ENCODE assay signal across 19 mouse cellular contexts in the genomic region with DNA sequence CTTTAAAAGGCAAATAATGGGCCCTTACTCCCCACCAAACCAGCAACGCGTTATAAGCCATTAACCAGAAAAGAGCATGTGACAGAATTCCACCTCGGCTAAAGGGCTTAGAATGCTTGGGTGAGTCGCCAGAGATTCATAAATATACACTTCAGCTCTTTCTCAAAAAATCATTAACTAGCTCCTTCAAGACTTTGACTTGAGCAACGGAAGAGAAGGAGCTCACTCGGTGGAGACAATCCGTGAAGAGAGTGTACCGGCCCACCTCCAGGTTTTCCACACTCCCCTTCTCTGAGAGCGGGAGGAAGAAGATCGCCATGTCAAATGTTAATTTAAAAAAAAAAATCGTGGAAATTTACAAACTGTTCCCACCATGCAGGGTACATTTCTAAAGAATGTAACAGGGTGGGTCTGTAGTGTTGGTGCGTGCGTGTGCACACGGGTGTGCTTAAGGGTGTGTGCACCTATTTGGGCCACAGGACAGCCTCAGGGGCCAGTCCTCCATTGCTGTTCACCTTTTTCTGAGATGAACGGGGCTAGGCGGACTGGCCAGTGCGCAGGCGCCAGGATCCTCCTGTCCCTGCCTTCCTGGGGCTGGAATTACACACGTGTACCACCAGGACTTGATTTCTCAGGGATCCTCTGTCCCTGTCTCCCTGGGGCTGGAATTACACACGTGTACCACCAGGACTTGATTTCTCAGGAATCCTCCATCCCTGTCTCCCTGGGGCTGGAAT. TPM values are rescaled to one million over a fixed set of nuclear protein-coding genes. Genes with fewer than 3 reads are reported as not detected.
DNase-seq lines count a peak whose midpoint lies in the region; ATAC-seq and TF ChIP-seq lines count a peak whose summit lies in the region.
"Had no signal": no experiment of that assay in that cellular context is flagged by ENCODE, and none has a peak within 500 bp of the region (broad histone marks: within the 10 kb centered on the region; RNA-seq: fewer than 3 reads in every experiment).

No protein-coding gene starts in this region.

- no peaks in the 10 kb centered on the region for H3K36me3 ChIP-seq in lung, embryonic 14.5 days (ENCODE audit: insufficient read depth)
- H3K36me3 ChIP-seq in kidney, postnatal 0 days (ENCODE audit: insufficient read depth, low read length), result no peaks in the 10 kb centered on the region
- H3K36me3 ChIP-seq in stomach, embryonic 15.5 days, result no peaks in the 10 kb centered on the region
- H3K36me3 ChIP-seq: forebrain, embryonic 15.5 days; heart, embryonic 12.5 days; limb, embryonic 10.5 days; liver, embryonic 12.5 days; midbrain, embryonic 13.5 days had no signal

- H3K9me3 ChIP-seq in lung, embryonic 14.5 days (ENCODE audit: low read depth, low read length), result no peaks in the 10 kb centered on the region
- H3K9me3 ChIP-seq in kidney, postnatal 0 days (replicated peaks; ENCODE audit: low read length), result no peaks in the 10 kb centered on the region
- H3K9me3 ChIP-seq in stomach, embryonic 15.5 days, result no peaks in the 10 kb centered on the region
- H3K9me3 ChIP-seq: forebrain, embryonic 15.5 days; heart, embryonic 12.5 days; limb, embryonic 10.5 days; liver, embryonic 12.5 days; midbrain, embryonic 13.5 days had no signal

- H3K4me2 ChIP-seq in lung, embryonic 14.5 days, result no peak overlapping the region
- peak overlapping the region; percentile 21; the same call in 1 of the 2 replicates for H3K4me2 ChIP-seq in kidney, postnatal 0 days (ENCODE audit: low read length)
- no peak overlapping the region for H3K4me2 ChIP-seq in stomach, embryonic 15.5 days
- H3K4me2 ChIP-seq: forebrain, embryonic 15.5 days; heart, embryonic 12.5 days; liver, embryonic 12.5 days; midbrain, embryonic 13.5 days had no signal

- H3K27ac ChIP-seq in lung, embryonic 14.5 days (ENCODE audit: low read depth), result peak overlapping the region; percentile 79
- H3K27ac ChIP-seq in kidney, postnatal 0 days, result peak overlapping the region; percentile 93
- peak overlapping the region; percentile 31; the same call in 1 of the 2 replicates for H3K27ac ChIP-seq in stomach, embryonic 15.5 days
- H3K27ac ChIP-seq: forebrain, embryonic 15.5 days; hindbrain, postnatal 0 days; limb, embryonic 10.5 days; liver, embryonic 12.5 days; midbrain, embryonic 13.5 days had no signal

- H3K4me1 ChIP-seq in lung, embryonic 14.5 days (ENCODE audit: insufficient read depth), result peaks cover 7% of the 10 kb centered on the region
- H3K4me1 ChIP-seq in lung, adult 2 months (ENCODE audit: control insufficient read depth, insufficient read depth, low read length), result peaks cover 2% of the 10 kb centered on the region; the same call in 1 of the 2 replicates
- peaks cover 30% of the 10 kb centered on the region for H3K4me1 ChIP-seq in kidney, postnatal 0 days (replicated peaks; ENCODE audit: insufficient read depth, low read length)
- peaks cover 17% of the 10 kb centered on the region for H3K4me1 ChIP-seq in stomach, embryonic 15.5 days

- peaks cover 17% of the 10 kb centered on the region; the same call in 1 of the 2 replicates for H3K27me3 ChIP-seq in lung, embryonic 14.5 days (ENCODE audit: insufficient read depth, low read length)
- 0 out of 2 replicates have a peak, but pooled peaks cover 3% of the 10 kb centered on the region for H3K27me3 ChIP-seq in kidney, postnatal 0 days (ENCODE audit: insufficient read depth, low read length)
- 0 out of 2 replicates have a peak, but pooled peaks cover 6% of the 10 kb centered on the region for H3K27me3 ChIP-seq in stomach, embryonic 15.5 days (replicated peaks)
- H3K27me3 ChIP-seq: forebrain, embryonic 15.5 days had no signal

- TF ChIP-seq POLR2A in lung, adult 2 months (IDR thresholded peaks at IDR 0.05; ENCODE audit: borderline replicate concordance, extremely low read depth, low read depth, low read length), result no peak

- no peak overlapping the region for H3K4me3 ChIP-seq in lung, embryonic 14.5 days (ENCODE audit: low read depth, low read length)
- no peak overlapping the region for H3K4me3 ChIP-seq in lung, adult 2 months (replicated peaks; ENCODE audit: extremely low read depth, low read depth, low read length)
- no peak overlapping the region for H3K4me3 ChIP-seq in kidney, postnatal 0 days (replicated peaks; ENCODE audit: low read depth, low read length)
- no peak overlapping the region for H3K4me3 ChIP-seq in stomach, embryonic 15.5 days (replicated peaks)
- H3K4me3 ChIP-seq: forebrain, embryonic 15.5 days; heart, embryonic 12.5 days; limb, embryonic 10.5 days; liver, embryonic 12.5 days; midbrain, embryonic 13.5 days; myocyte had no signal

- whole genome bisulfite sequencing in lung, embryonic 14.5 days, result 49% methylated on average over 20 of the region's 20 CpGs
- WGBS in lung, adult 2 months, result 58% methylated on average over 20 of the region's 20 CpGs
- WGBS in kidney, postnatal 0 days, result 49% methylated on average over 20 of the region's 20 CpGs
- WGBS in stomach, embryonic 15.5 days, result 59% methylated on average over 20 of the region's 20 CpGs

- no peak overlapping the region for H3K9ac ChIP-seq in lung, embryonic 14.5 days
- H3K9ac ChIP-seq in kidney, postnatal 0 days (ENCODE audit: low read depth, low read length), result no peak overlapping the region
- H3K9ac ChIP-seq in stomach, embryonic 15.5 days, result no peak overlapping the region
- H3K9ac ChIP-seq: forebrain, embryonic 15.5 days; liver, embryonic 12.5 days; midbrain, embryonic 13.5 days had no signal

- 0 out of 2 replicates have a peak, but pooled peaks have one; percentile 12 for TF ChIP-seq CTCF in lung, embryonic 14.5 days (IDR thresholded peaks at IDR 0.05; ENCODE audit: low read depth)
- no peak for TF ChIP-seq CTCF in lung, adult 2 months (IDR thresholded peaks at IDR 0.05; ENCODE audit: insufficient read depth, low read length)
- TF ChIP-seq CTCF in kidney, postnatal 0 days (IDR thresholded peaks at IDR 0.05; ENCODE audit: low read depth), result no peak

- peak; percentile 37 for DNase-seq in lung, embryonic 14.5 days
- DNase-seq in lung, adult 2 months, result no peak
- peak; percentile 86 for DNase-seq in kidney, adult 11 months
- DNase-seq in kidney, postnatal 0 days (ENCODE audit: low spot score), result peak; percentile 78
- DNase-seq in natural killer cell, adult 2 months (ENCODE audit: low spot score in 2 of 2), result no peak
- no peak for DNase-seq in urinary bladder, postnatal 14 days (ENCODE audit: low spot score)
- DNase-seq: cerebellum, postnatal 36 days; right cerebral cortex, postnatal 4 days; thymus, adult 2 months had no signal

- ATAC-seq in lung, embryonic 14.5 days (ENCODE audit: insufficient read depth), result no peak
- ATAC-seq in kidney, postnatal 0 days (replicated peaks; ENCODE audit: low FRiP score, low read depth), result no peak
- ATAC-seq in stomach, embryonic 15.5 days (ENCODE audit: insufficient read depth, low FRiP score, low read depth), result no peak
- ATAC-seq in erythroid progenitor cell, adult 5-6 weeks (replicated peaks; ENCODE audit: low FRiP score, poor library complexity, severe bottlenecking), result no peak
- ATAC-seq: CD4-positive, CD25-positive, alpha-beta regulatory T cell, adult 4 months; forebrain, embryonic 15.5 days; hindbrain, postnatal 0 days; liver, embryonic 12.5 days; midbrain, embryonic 13.5 days had no signal

RNA-seq across cellular contexts. Expression of a gene that starts 3.8 kb away (rescaled TPM):
- 14.0 and 14.1 TPM in 2 replicates for polyA plus RNA-seq in lung, embryonic 14.5 days (2014; fragmentation: Nextera tagmentation; extraction: Ambion mirVana)
- 51.6 and 60.1 TPM in 2 replicates for polyA plus RNA-seq in lung, adult 2 months (2012; rRNA removed)
- polyA plus RNA-seq in kidney, postnatal 0 days (2015; fragmentation: Nextera tagmentation; extraction: Ambion mirVana), result 28.6 and 29.6 TPM in 2 replicates
- 12.7 and 14.9 TPM in 2 replicates for polyA plus RNA-seq in stomach, embryonic 15.5 days (2015; fragmentation: Nextera tagmentation; extraction: Ambion mirVana)
- not detected in 2 replicates for total RNA-seq in erythroid progenitor cell, adult 5-6 weeks (2015; ENCODE audit: low replicate concordance)
- total RNA-seq in erythroid progenitor cell, adult 5-6 weeks (2017; ENCODE audit: low replicate concordance), result 0.13 TPM in 1 of 2 replicates, not detected in the other

Comparison
In these comparisons a context has a peak if more than half of its experiments do, and no peak if none do; other contexts are left out.
1. DNase-seq: peak in lung, embryonic 14.5 days (single experiment), kidney, adult 11 months (single experiment) and kidney, postnatal 0 days (single experiment); none in lung, adult 2 months (single experiment), natural killer cell, adult 2 months (0 of 2) and urinary bladder, postnatal 14 days (single experiment).
2. H3K27ac ChIP-seq: peak in every context shown above with its lines; median percentile 93 in kidney, postnatal 0 days; 79 in lung, embryonic 14.5 days; 31 in stomach, embryonic 15.5 days.